Mouse (Mus musculus): Measurements from ENCODE around the gene Ager. TPM values are rescaled to one million over a fixed set of nuclear protein-coding genes. Genes with fewer than 3 reads are reported as not detected.

The Ager gene
- polyA plus RNA-seq (2017; shearing (Covaris generic)) = not detected

GRCm38 (mm10) chr17:34597566-34598095 is at the start of gene Ager:
Ager (plus strand) TSS chr17:34597862.

GRCm38 (mm10) chr17:34564003-34564421 is 33.6 kb upstream of the Ager start, which contains the start of gene Notch4:
Notch4 (plus strand) TSS chr17:34564268.

GRCm38 (mm10) chr17:34589681-34590101 is 8.0 kb upstream of the Ager start, which contains the start of gene Gpsm3:
Gpsm3 (plus strand) TSS chr17:34589806.

GRCm38 (mm10) chr17:34591029-34591993 is 6.4 kb upstream of the Ager start, which contains the start of gene Pbx2:
Pbx2 (plus strand) TSS chr17:34591266.

GRCm38 (mm10) chr17:34603375-34604060 is 5.9 kb downstream of the Ager start, which contains the start of gene Rnf5:
Rnf5 (minus strand) TSS chr17:34603690.

GRCm38 (mm10) chr17:34604061-34604508 is 6.4 kb downstream of the Ager start, which contains the start of gene Agpat1:
Agpat1 (plus strand) TSS chr17:34604262.

GRCm38 (mm10) chr17:34615871-34616270 is 18.2 kb downstream of the Ager start, which contains the start of gene Egfl8:
Egfl8 (minus strand) TSS chr17:34615971.

GRCm38 (mm10) chr17:34627943-34628643 is 30.4 kb downstream of the Ager start, which contains the start of gene Ppt2:
Ppt2 (minus strand) TSS chr17:34628510.

GRCm38 (mm10) chr17:34629221-34629751 is 31.6 kb downstream of the Ager start, which contains the start of gene Prrt1:
Prrt1 (plus strand) TSS chr17:34629533.

GRCm38 (mm10) chr17:34644608-34645007 is 46.9 kb downstream of the Ager start, which contains the start of gene Fkbpl:
Fkbpl (plus strand) TSS chr17:34644764.

GRCm38 (mm10) chr17:34646906-34647787 is 49.5 kb downstream of the Ager start, which contains the start of gene Atf6b:
Atf6b (plus strand) TSS chr17:34647146.

Other genes with a start within 250 kb of the Ager start
- gene Btnl2, start 243.0 kb upstream of the Ager start, polyA plus RNA-seq (2017; shearing (Covaris generic)) = 0.15 TPM
- gene Btnl1, start 220.7 kb upstream of the Ager start, polyA plus RNA-seq (2017; shearing (Covaris generic)) = not detected
- 1.2 TPM for gene BC051142, start 199.0 kb upstream of the Ager start, polyA plus RNA-seq (2017; shearing (Covaris generic))
- not detected for gene Btnl4, start 120.5 kb upstream of the Ager start, polyA plus RNA-seq (2017; shearing (Covaris generic))
- gene Btnl6, start 80.5 kb upstream of the Ager start, polyA plus RNA-seq (2017; shearing (Covaris generic)) = not detected
- gene Notch4, start 33.6 kb upstream of the Ager start, polyA plus RNA-seq (2017; shearing (Covaris generic)) = 1.9 TPM
- gene Gpsm3, start 8.1 kb upstream of the Ager start, polyA plus RNA-seq (2017; shearing (Covaris generic)) = 194 TPM
- 5.6 TPM for gene Pbx2, start 6.6 kb upstream of the Ager start, polyA plus RNA-seq (2017; shearing (Covaris generic))
- 59.0 TPM for gene Rnf5, start 5.8 kb downstream of the Ager start, polyA plus RNA-seq (2017; shearing (Covaris generic))
- gene Agpat1, start 6.4 kb downstream of the Ager start, polyA plus RNA-seq (2017; shearing (Covaris generic)) = 18.8 TPM
- gene Egfl8, start 18.1 kb downstream of the Ager start, polyA plus RNA-seq (2017; shearing (Covaris generic)) = 3.2 TPM
- gene Ppt2, start 30.6 kb downstream of the Ager start, polyA plus RNA-seq (2017; shearing (Covaris generic)) = 28.8 TPM
- gene Prrt1, start 31.7 kb downstream of the Ager start, polyA plus RNA-seq (2017; shearing (Covaris generic)) = 20.9 TPM
- 1.00 TPM for gene Fkbpl, start 46.9 kb downstream of the Ager start, polyA plus RNA-seq (2017; shearing (Covaris generic))
- gene Atf6b, start 49.3 kb downstream of the Ager start, polyA plus RNA-seq (2017; shearing (Covaris generic)) = 55.9 TPM
- gene Tnxb, start 72.7 kb downstream of the Ager start, polyA plus RNA-seq (2017; shearing (Covaris generic)) = 0.02 TPM
- gene C4b, start 146.0 kb downstream of the Ager start, polyA plus RNA-seq (2017; shearing (Covaris generic)) = not detected
- not detected for gene Cyp21a1, start 206.7 kb downstream of the Ager start, polyA plus RNA-seq (2017; shearing (Covaris generic))
- 22.8 TPM for gene Stk19, start 239.1 kb downstream of the Ager start, polyA plus RNA-seq (2017; shearing (Covaris generic))
- gene Dxo, start 239.2 kb downstream of the Ager start, polyA plus RNA-seq (2017; shearing (Covaris generic)) = 93.8 TPM

Data from effector memory CD4-positive, alpha-beta T cell, adult 7 months (primary cell).